Mouse (Mus musculus) bone marrow macrophage, adult 2 months (primary cell): ENCODE measurements around the gene Pno1. TPM values are rescaled to one million over a fixed set of nuclear protein-coding genes. Genes with fewer than 3 reads are reported as not detected.

ENCODE experiments used
- H3K27ac ChIP-seq: 2 replicates; pipeline ENCODE4 v1.5.1; 2012; ENCODE audit warnings: low read depth, low read length; ENCODE audit not compliant: insufficient read depth
- H3K4me1 ChIP-seq: 2 replicates; pipeline ENCODE4 v1.6.1; 2012; ENCODE audit warnings: low read length; ENCODE audit not compliant: control insufficient read depth, insufficient read depth
- H3K4me3 ChIP-seq: 2 replicates; pipeline ENCODE4 v1.5.1; 2012; ENCODE audit warnings: mild to moderate bottlenecking, low read length, moderate library complexity; ENCODE audit not compliant: insufficient read depth
- CTCF ChIP-seq: IDR thresholded peaks from 2 replicates; pipeline ENCODE4 v1.5.1; 2012; ENCODE audit warnings: low read depth, mild to moderate bottlenecking, low read length, moderate library complexity
- POLR2A ChIP-seq: IDR thresholded peaks from 2 replicates; pipeline ENCODE4 v1.6.1; 2012; ENCODE audit warnings: mild to moderate bottlenecking, low read depth, low read length, borderline replicate concordance
- polyA plus RNA-seq: library from polyadenylated mRNA; stranded (reverse); fragments of >200 nt; gene quantifications from 2 replicates; pipeline ENCODE4 v1.2.4, GENCODE M21; 2012; ENCODE audit not compliant: missing spikeins, insufficient read depth, insufficient read length

The Pno1 gene
- polyA plus RNA-seq, 1 experiment: 24.0 TPM

GRCm38 (mm10) chr11:17158858-17159737 lies 52.3 kb downstream of the Pno1 start, which contains the start of gene Ppp3r1:
TSS of gene Ppp3r1 (plus strand) at chr11:17159263.
- TF ChIP-seq POLR2A: no peak; the same call in 1 of the 2 replicates
- TF ChIP-seq CTCF: no peak
- Histone ChIP-seq H3K4me3 (peak within 1 kb of the TSS; percentile 86), H3K27ac (peak within 1 kb of the TSS; percentile 80), H3K4me1 (peaks cover 23% of the 10 kb centered on the region)

Other genes starting within 250 kb of the Pno1 start
- 13.6 and 14.3 TPM in 2 replicates for gene Cnrip1, start 160.0 kb downstream of the Pno1 start, polyA plus RNA-seq
- 85.9 and 86.2 TPM in 2 replicates for gene Plek, start 159.2 kb downstream of the Pno1 start, polyA plus RNA-seq
- 69.7 and 76.6 TPM in 2 replicates for gene Ppp3r1, start 52.3 kb downstream of the Pno1 start, polyA plus RNA-seq
- gene Wdr92, start 29.5 kb downstream of the Pno1 start, polyA plus RNA-seq: 9.5 and 9.6 TPM in 2 replicates
- gene C1d, start 46.0 kb upstream of the Pno1 start, polyA plus RNA-seq: 75.2 and 105 TPM in 2 replicates